Mouse (Mus musculus): ENCODE measurements around the gene Gm3045.

GRCm38 (mm10) chr13:56401186-56401585 lies 25.2 kb upstream of the Gm3045 start:
- TF ChIP-seq CTCF (conservative IDR thresholded peaks at IDR 0.05 in 1 of 2, IDR thresholded peaks at IDR 0.05 in 1 of 2; ENCODE audit: low read depth in 2 of 2, low read length in 2 of 2) (no peak), EP300 (IDR thresholded peaks at IDR 0.05; ENCODE audit: low read length) (no peak), TBP (conservative IDR thresholded peaks at IDR 0.05; ENCODE audit: low read depth, low read length) (no peak), MEF2A (IDR thresholded peaks at IDR 0.05; ENCODE audit: borderline replicate concordance, low read depth, low read length) (no peak), POLR2A (IDR thresholded peaks at IDR 0.05; ENCODE audit: low read depth, low read length) (no peak), RCOR1 (conservative IDR thresholded peaks at IDR 0.05; ENCODE audit: low read depth, low read length) (no peak), ZC3H11A (IDR thresholded peaks at IDR 0.05; ENCODE audit: low read depth, low read length) (no peak), USF1 (IDR thresholded peaks at IDR 0.05; ENCODE audit: low read depth, low read length) (no peak)
